Mouse (Mus musculus) small intestine, adult 2 months (tissue): Measurements from ENCODE around the gene Ipcef1.

Experiments used
- CTCF ChIP-seq: fragments of 200-500 bp; IDR thresholded peaks from 2 replicates; pipeline ENCODE4 v1.5.1; 2012; ENCODE audit warnings: low read depth, mild to moderate bottlenecking, control low read depth, inconsistent platforms, low read length, moderate library complexity, mixed read lengths; ENCODE audit not compliant: insufficient replicate concordance, insufficient read length; ENCODE audit errors: extremely low read depth
- POLR2A ChIP-seq: fragments of 200-500 bp; IDR thresholded peaks from 2 replicates; pipeline ENCODE4 v1.6.1; 2012; ENCODE audit warnings: low read depth, mild to moderate bottlenecking, control low read depth, inconsistent platforms, low read length, moderate library complexity

- TF ChIP-seq CTCF (no peak), POLR2A (no peak)
Measured at GRCm38 (mm10) chr10:6848162-6848754, 204.0 kb downstream of the Ipcef1 start.
